Mouse (Mus musculus) liver, embryonic 14.5 days (tissue): Measurements from ENCODE around the gene Nectin2. TPM values are rescaled to one million over a fixed set of nuclear protein-coding genes. Genes with fewer than 3 reads are reported as not detected.

Source experiments
- ATAC-seq: fragments of 200-750 bp; cut with Nextera tagmentation; 2 replicates; pipeline ENCODE4 v1.8.0; 2017; ENCODE audit warnings: moderate number of reproducible peaks, mild to moderate bottlenecking, moderate library complexity; ENCODE audit not compliant: insufficient read depth
- DNase-seq, 3 experiments: peaks; one replicate each; pipeline ENCODE4 v3.0.0-alpha.2; 2012 to 2013; ENCODE audit warnings: low read depth in 3 of 3, low spot score in 3 of 3
- H3K27ac ChIP-seq: fragments of 300-500 bp; sonication (generic); 2 replicates; pipeline ENCODE4 v1.5.1; 2014; ENCODE audit warnings: moderate library complexity, mild to moderate bottlenecking, control low read depth, inconsistent platforms
- H3K27me3 ChIP-seq: fragments of 300-500 bp; sonication (generic); 2 replicates; pipeline ENCODE4 v1.6.1; 2014; ENCODE audit warnings: mild to moderate bottlenecking, low read length, moderate library complexity; ENCODE audit not compliant: control insufficient read depth, insufficient read depth
- H3K36me3 ChIP-seq: fragments of 300-500 bp; sonication (generic); replicated peaks from 2 replicates; pipeline ENCODE4 v1.6.1; 2014; ENCODE audit warnings: low read depth; ENCODE audit not compliant: control insufficient read depth, insufficient read depth
- H3K4me1 ChIP-seq, 2 experiments: fragments of 200-500 bp in 1 of 2; fragments of 300-500 bp in 1 of 2; sonication (generic) in 1 of 2; replicated peaks; 2 replicates each; pipeline ENCODE4 v1.6.1; 2012 to 2014; ENCODE audit warnings: antibody characterized with exemption in 1 of 2, inconsistent platforms in 1 of 2, low read length in 1 of 2; ENCODE audit not compliant: control insufficient read depth in 2 of 2, insufficient read depth in 2 of 2
- H3K4me2 ChIP-seq: fragments of 300-500 bp; sonication (generic); 2 replicates; pipeline ENCODE4 v1.6.1; 2014; ENCODE audit warnings: low read depth, mild to moderate bottlenecking, control low read depth, moderate library complexity
- H3K4me3 ChIP-seq, 2 experiments: fragments of 200-500 bp in 1 of 2; fragments of 300-500 bp in 1 of 2; sonication (generic) in 1 of 2; 2 replicates each; pipeline ENCODE4 v1.5.1; 2012 to 2014; ENCODE audit warnings: low read depth in 2 of 2, low read length in 2 of 2, mild to moderate bottlenecking in 2 of 2, control low read depth in 1 of 2, inconsistent platforms in 1 of 2, moderate library complexity in 1 of 2; ENCODE audit not compliant: insufficient read depth in 1 of 2
- H3K9ac ChIP-seq: fragments of 300-500 bp; sonication (generic); replicated peaks from 2 replicates; pipeline ENCODE4 v1.6.1; 2014; ENCODE audit warnings: mild to moderate bottlenecking, control low read depth, moderate library complexity
- H3K9me3 ChIP-seq: fragments of 300-500 bp; sonication (generic); 2 replicates; pipeline ENCODE4 v1.6.1; 2016; ENCODE audit warnings: low read length, mixed read lengths; ENCODE audit not compliant: control insufficient read depth
- CTCF ChIP-seq: IDR thresholded peaks from 2 replicates; pipeline ENCODE4 v1.5.1; 2016; ENCODE audit warnings: antibody characterized with exemption, low read depth, control low read depth
- EP300 ChIP-seq: IDR thresholded peaks from 2 replicates; pipeline ENCODE4 v1.6.1; 2016; ENCODE audit warnings: antibody characterized with exemption, low read depth
- WGBS: fragments of 180-500 bp; shearing (Covaris S2); extraction: QIAGEN DNeasy Blood & Tissue Kit; methylation state at CpG from one replicate; pipeline ENCODE4 v1.1.7; 2014; ENCODE audit not compliant: insufficient replicate concordance; 5-methylcytosine and 5-hydroxymethylcytosine counted together
- polyA plus RNA-seq, 2 experiments: library from polyadenylated mRNA; depleted of rRNA in 1 of 2; stranded (reverse) in 1 of 2; unstranded in 1 of 2; fragments of >200 nt; fragmentation: Nextera tagmentation in 1 of 2; extraction: Ambion mirVana in 1 of 2; gene quantifications; 2 replicates each; pipeline versions ENCODE4 v1.2.1 to v1.2.3; 2012 to 2014

The Nectin2 gene
- polyA plus RNA-seq (2012; rRNA removed) (7.8 and 8.9 TPM in 2 replicates), polyA plus RNA-seq (2014; fragmentation: Nextera tagmentation; extraction: Ambion mirVana) (10.2 and 10.3 TPM in 2 replicates)

DNA sequence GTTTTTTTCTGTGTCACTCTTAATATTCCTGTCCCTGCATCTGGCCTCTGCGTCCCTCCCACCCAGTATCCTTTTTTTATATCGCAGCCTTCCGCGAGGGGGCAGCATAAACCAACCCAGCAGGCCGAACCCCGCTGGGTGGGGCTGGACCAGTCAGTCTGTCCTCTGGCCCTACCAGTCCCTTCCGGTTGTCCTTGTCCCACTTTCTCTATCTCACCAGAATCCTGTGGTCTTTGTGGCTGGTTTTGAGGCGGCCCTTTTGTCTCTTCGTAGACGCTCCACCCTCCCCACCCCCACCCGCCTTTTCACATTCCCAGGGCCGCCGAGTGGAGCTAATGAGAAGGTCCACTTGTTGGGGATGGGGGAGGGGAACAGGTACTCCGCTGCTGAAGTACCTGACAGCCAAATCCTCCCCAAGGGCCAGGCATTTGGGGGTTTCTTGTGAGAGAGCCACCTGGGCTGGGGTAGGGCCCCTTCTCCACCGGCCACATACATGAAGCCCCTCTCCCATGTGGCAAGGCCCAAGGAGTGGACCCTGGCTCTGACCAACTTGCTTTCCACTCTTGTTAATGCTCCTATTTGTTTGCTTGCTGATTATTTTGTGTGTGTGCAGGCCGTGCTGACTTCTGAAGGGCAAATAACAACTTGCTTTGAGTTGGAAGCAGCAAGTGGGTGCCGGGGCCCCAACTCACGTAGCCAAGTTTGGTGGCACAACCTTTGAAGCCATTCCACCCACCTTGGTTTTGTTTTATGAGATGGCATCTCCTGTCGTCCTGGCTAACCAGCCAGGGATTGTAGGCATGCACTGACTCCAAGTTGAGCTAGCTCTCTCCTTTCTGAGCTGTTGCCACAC is at the start of gene Nectin2:
Gene Nectin2 (minus strand): TSS at position 267 of the 853 bp plus-strand sequence.
- Histone ChIP-seq H3K4me2 (peak within 1 kb of the TSS; percentile 90), H3K9ac (peak within 1 kb of the TSS; percentile 69), H3K4me3 (peak within 1 kb of the TSS; percentile 62 to 68), H3K9me3 (no peaks in the 10 kb centered on the region), H3K27me3 (no peaks in the 10 kb centered on the region), H3K27ac (peak within 1 kb of the TSS; percentile 33), H3K36me3 (no peaks in the 10 kb centered on the region), H3K4me1 (peaks cover 24 to 31% of the 10 kb centered on the region in 2 experiments)
- ATAC-seq (peak; percentile 76), DNase-seq (peak; percentile 60 to 73 (median 64))
- 16% methylated on average over 19 of the region's 19 CpGs for WGBS
- peak; percentile 91 for TF ChIP-seq CTCF
- no peak for TF ChIP-seq EP300

DNA sequence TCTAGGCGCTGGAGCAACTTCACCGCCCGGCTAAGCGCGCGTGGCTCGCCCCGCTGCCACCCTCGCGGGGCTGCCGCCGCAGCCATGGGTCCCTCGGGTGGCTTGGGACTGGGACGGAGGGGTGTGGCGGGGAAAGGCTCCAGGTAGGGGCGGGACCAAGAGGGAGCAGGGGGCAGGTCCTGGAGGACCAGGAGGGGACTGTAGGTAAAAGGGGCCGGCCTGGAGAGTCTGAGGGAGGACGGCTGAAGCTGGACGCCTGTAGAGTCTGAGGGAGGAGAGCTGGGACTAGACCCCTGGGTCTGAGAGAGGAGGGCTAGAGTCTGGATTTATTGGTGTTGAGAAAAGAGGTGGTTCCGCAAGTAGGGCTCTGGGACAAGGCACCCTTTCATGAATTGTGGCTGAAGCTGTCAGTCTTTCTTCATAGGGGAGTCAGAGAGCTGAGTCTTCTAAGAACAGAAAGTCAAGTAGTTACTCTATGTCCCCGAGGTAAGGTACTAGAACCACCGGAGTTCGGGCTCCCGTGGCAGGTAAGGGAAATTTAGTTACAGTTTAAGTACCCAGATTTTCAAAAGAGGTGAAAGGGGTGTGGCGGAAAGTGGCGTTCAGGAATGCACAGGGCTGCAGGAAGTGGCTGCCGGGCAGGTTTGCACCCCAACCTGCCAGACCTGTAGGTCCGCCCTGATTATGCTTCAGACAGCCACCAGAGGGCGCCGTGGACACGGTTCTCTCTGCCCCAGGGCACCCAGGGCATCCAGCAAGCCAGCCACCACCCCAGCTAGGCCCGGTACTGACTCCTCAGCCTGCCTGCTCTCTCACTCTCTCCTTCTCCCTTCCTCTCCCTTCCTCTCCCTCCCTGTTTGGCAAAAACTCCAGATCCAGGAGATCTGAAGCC is 46.7 kb upstream of the Nectin2 start, which contains the start of gene Cblc:
Gene Cblc (minus strand): TSS at position 113 of the 892 bp plus-strand sequence.
- ATAC-seq (peak; percentile 67), DNase-seq (no peak)
- H3K9me3 ChIP-seq: no peaks in the 10 kb centered on the region
- 2% methylated on average over 31 of the region's 32 CpGs for WGBS
- TF ChIP-seq EP300: no peak
- peak; percentile 93 for TF ChIP-seq CTCF
- peak within 1 kb of the TSS in 1 of 2 experiments; percentile 21; a peak in 2 of 4 replicates for H3K4me3 ChIP-seq
- no peak within 1 kb of the TSS for H3K9ac ChIP-seq
- no peak within 1 kb of the TSS for H3K27ac ChIP-seq
- no peaks in the 10 kb centered on the region for H3K36me3 ChIP-seq
- H3K4me2 ChIP-seq: peak within 1 kb of the TSS; percentile 48
- no peaks in the 10 kb centered on the region for H3K4me1 ChIP-seq
- H3K27me3 ChIP-seq: peaks cover 12% of the 10 kb centered on the region

DNA sequence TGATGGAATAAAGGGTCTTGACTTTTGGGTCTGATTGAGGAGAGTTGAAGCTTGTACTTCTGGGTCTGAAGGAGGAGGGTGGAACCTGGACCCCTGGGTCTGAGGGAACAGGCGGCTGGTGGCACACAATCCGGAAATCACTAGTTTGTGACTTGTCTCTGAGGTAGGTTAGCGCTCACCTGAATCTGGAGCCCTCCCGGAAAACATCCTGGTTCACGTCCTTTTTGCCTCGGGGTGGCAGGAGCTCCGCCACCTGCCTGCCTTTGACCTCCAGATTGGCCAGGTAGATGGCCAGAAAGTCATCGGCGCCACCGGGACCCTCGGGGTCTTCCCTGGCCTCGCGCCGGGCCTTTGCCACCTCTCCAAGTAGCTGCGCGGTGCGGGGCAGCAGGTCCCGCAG is 46.0 kb upstream of the Nectin2 start:
- no peak for ATAC-seq
- no peaks in the 10 kb centered on the region for H3K9me3 ChIP-seq
- H3K9ac ChIP-seq: no peak overlapping the region
- peak overlapping the region in 1 of 2 experiments; percentile 21; a peak in 1 of 4 replicates for H3K4me3 ChIP-seq
- 10% methylated on average over 18 of the region's 18 CpGs for WGBS
- no peak overlapping the region for H3K27ac ChIP-seq
- H3K36me3 ChIP-seq: no peaks in the 10 kb centered on the region
- peak overlapping the region; percentile 48 for H3K4me2 ChIP-seq
- no peak for DNase-seq
- no peaks in the 10 kb centered on the region for H3K4me1 ChIP-seq
- TF ChIP-seq EP300: no peak
- no peak for TF ChIP-seq CTCF
- peaks cover 12% of the 10 kb centered on the region for H3K27me3 ChIP-seq

DNA sequence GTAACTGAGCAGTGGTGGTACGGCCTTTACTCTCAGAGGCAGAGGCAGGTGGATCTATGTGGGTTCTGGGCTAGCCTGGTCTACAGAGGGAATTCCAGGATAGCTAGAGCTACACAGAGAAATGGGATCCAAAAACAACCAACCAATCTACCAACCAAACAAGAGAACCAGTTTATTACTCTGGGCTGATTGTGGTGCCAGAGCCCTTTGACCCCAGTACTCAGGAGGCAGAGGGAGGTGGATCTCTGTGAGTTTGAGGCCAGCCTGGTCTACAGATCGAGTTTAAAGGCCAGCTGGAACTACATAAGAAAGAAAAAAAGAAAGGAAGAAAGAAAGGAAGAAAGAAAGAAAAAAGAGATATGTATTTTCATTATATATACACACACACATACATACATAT is 45.0 kb upstream of the Nectin2 start:
- no peak for DNase-seq
- Histone ChIP-seq H3K36me3 (no peaks in the 10 kb centered on the region), H3K9ac (no peak overlapping the region), H3K27me3 (peaks cover 12% of the 10 kb centered on the region), H3K9me3 (no peaks in the 10 kb centered on the region), H3K4me1 (0 out of 4 replicates have a peak, but pooled peaks cover 0 to 3% of the 10 kb centered on the region in 2 experiments), H3K4me2 (no peak overlapping the region), H3K27ac (no peak overlapping the region), H3K4me3 (no peak overlapping the region)
- no peak for ATAC-seq
- 33% methylated on average over 2 of the region's 2 CpGs for WGBS
- TF ChIP-seq EP300 (no peak), CTCF (no peak)
